Mouse (Mus musculus): ENCODE data around the gene Serinc3. TPM values are rescaled to one million over a fixed set of nuclear protein-coding genes. Genes with fewer than 3 reads are reported as not detected.
A peak's percentile ranks its signal among the peaks of the same experiment; 100 is the strongest.

Gene Serinc3
- polyA plus RNA-seq, 1 experiment from 2014 or later, result 37.9 TPM

- Histone ChIP-seq H3K4me3 (ENCODE audit: low read depth, low read length) (no peak overlapping the region), H3K9ac (ENCODE audit: low read length) (no peak overlapping the region), H3K27ac (ENCODE audit: low read depth, low read length) (no peak overlapping the region), H3K27me3 (replicated peaks; ENCODE audit: control insufficient read depth, insufficient read depth, low read length) (no peaks in the 10 kb centered on the region), H3K9me3 (replicated peaks; ENCODE audit: control insufficient read depth, low read length) (no peaks in the 10 kb centered on the region), H3K4me1 (ENCODE audit: control insufficient read depth, insufficient read depth, low read length) (no peaks in the 10 kb centered on the region), H3K36me3 (ENCODE audit: control insufficient read depth, insufficient read depth, low read length) (no peaks in the 10 kb centered on the region), H3K4me2 (ENCODE audit: low read length) (no peak overlapping the region)
- WGBS, result 75% methylated on average over 5 of the region's 5 CpGs
- ATAC-seq (no peak), DNase-seq (ENCODE audit: low spot score) (no peak)
Measured at GRCm38 (mm10) chr2:163674397-163674796, 29.5 kb upstream of the Serinc3 start.

GRCm38 (mm10) chr2:163670872-163671594, 26.1 kb upstream of the Serinc3 start:
- no peak overlapping the region for H3K9ac ChIP-seq (ENCODE audit: low read length)
- ATAC-seq (no peak), DNase-seq (ENCODE audit: low spot score) (no peak)
- no peaks in the 10 kb centered on the region for H3K4me1 ChIP-seq (ENCODE audit: control insufficient read depth, insufficient read depth, low read length)
- H3K27me3 ChIP-seq (replicated peaks; ENCODE audit: control insufficient read depth, insufficient read depth, low read length), result no peaks in the 10 kb centered on the region
- no peak overlapping the region for H3K4me2 ChIP-seq (ENCODE audit: low read length)
- H3K4me3 ChIP-seq (ENCODE audit: low read depth, low read length), result no peak overlapping the region
- H3K27ac ChIP-seq (ENCODE audit: low read depth, low read length), result no peak overlapping the region
- H3K36me3 ChIP-seq (ENCODE audit: control insufficient read depth, insufficient read depth, low read length), result no peaks in the 10 kb centered on the region
- WGBS, result 94% methylated on average over 11 of the region's 11 CpGs
- H3K9me3 ChIP-seq (replicated peaks; ENCODE audit: control insufficient read depth, low read length), result no peaks in the 10 kb centered on the region

- H3K4me1 ChIP-seq (ENCODE audit: control insufficient read depth, insufficient read depth, low read length), result no peaks in the 10 kb centered on the region
- WGBS, result 89% methylated on average over 1 of the region's 1 CpGs
- H3K27ac ChIP-seq (ENCODE audit: low read depth, low read length), result no peak overlapping the region
- H3K9ac ChIP-seq (ENCODE audit: low read length), result no peak overlapping the region
- no peaks in the 10 kb centered on the region for H3K9me3 ChIP-seq (replicated peaks; ENCODE audit: control insufficient read depth, low read length)
- H3K4me3 ChIP-seq (ENCODE audit: low read depth, low read length), result no peak overlapping the region
- no peak overlapping the region for H3K4me2 ChIP-seq (ENCODE audit: low read length)
- ATAC-seq, result no peak
- H3K27me3 ChIP-seq (replicated peaks; ENCODE audit: control insufficient read depth, insufficient read depth, low read length), result no peaks in the 10 kb centered on the region
- no peak for DNase-seq (ENCODE audit: low spot score)
- no peaks in the 10 kb centered on the region for H3K36me3 ChIP-seq (ENCODE audit: control insufficient read depth, insufficient read depth, low read length)
Measured at GRCm38 (mm10) chr2:163667045-163667444, 22.1 kb upstream of the Serinc3 start.

GRCm38 (mm10) chr2:163663930-163664329, 19.0 kb upstream of the Serinc3 start:
- no peak overlapping the region for H3K27ac ChIP-seq (ENCODE audit: low read depth, low read length)
- no peak overlapping the region for H3K4me2 ChIP-seq (ENCODE audit: low read length)
- ATAC-seq, result no peak
- no peaks in the 10 kb centered on the region for H3K9me3 ChIP-seq (replicated peaks; ENCODE audit: control insufficient read depth, low read length)
- no peak for DNase-seq (ENCODE audit: low spot score)
- H3K9ac ChIP-seq (ENCODE audit: low read length), result no peak overlapping the region
- WGBS, result 70% methylated on average over 3 of the region's 3 CpGs
- no peaks in the 10 kb centered on the region for H3K27me3 ChIP-seq (replicated peaks; ENCODE audit: control insufficient read depth, insufficient read depth, low read length)
- no peaks in the 10 kb centered on the region for H3K36me3 ChIP-seq (ENCODE audit: control insufficient read depth, insufficient read depth, low read length)
- H3K4me3 ChIP-seq (ENCODE audit: low read depth, low read length), result no peak overlapping the region
- H3K4me1 ChIP-seq (ENCODE audit: control insufficient read depth, insufficient read depth, low read length), result 0 out of 2 replicates have a peak, but pooled peaks cover 3% of the 10 kb centered on the region

GRCm38 (mm10) chr2:163662698-163663221, 17.8 kb upstream of the Serinc3 start:
- Histone ChIP-seq H3K4me2 (ENCODE audit: low read length) (no peak overlapping the region), H3K27me3 (replicated peaks; ENCODE audit: control insufficient read depth, insufficient read depth, low read length) (no peaks in the 10 kb centered on the region), H3K27ac (ENCODE audit: low read depth, low read length) (no peak overlapping the region), H3K4me3 (ENCODE audit: low read depth, low read length) (no peak overlapping the region), H3K4me1 (ENCODE audit: control insufficient read depth, insufficient read depth, low read length) (0 out of 2 replicates have a peak, but pooled peaks cover 3% of the 10 kb centered on the region), H3K36me3 (ENCODE audit: control insufficient read depth, insufficient read depth, low read length) (no peaks in the 10 kb centered on the region), H3K9me3 (replicated peaks; ENCODE audit: control insufficient read depth, low read length) (no peaks in the 10 kb centered on the region), H3K9ac (ENCODE audit: low read length) (no peak overlapping the region)
- ATAC-seq (no peak), DNase-seq (ENCODE audit: low spot score) (no peak)
- WGBS, result 76% methylated on average over 2 of the region's 2 CpGs

- H3K4me2 ChIP-seq (ENCODE audit: low read length), result no peak overlapping the region
- H3K4me3 ChIP-seq (ENCODE audit: low read depth, low read length), result no peak overlapping the region
- no peaks in the 10 kb centered on the region for H3K27me3 ChIP-seq (replicated peaks; ENCODE audit: control insufficient read depth, insufficient read depth, low read length)
- no peaks in the 10 kb centered on the region for H3K9me3 ChIP-seq (replicated peaks; ENCODE audit: control insufficient read depth, low read length)
- ATAC-seq (no peak), DNase-seq (ENCODE audit: low spot score) (no peak)
- no peak overlapping the region for H3K27ac ChIP-seq (ENCODE audit: low read depth, low read length)
- no peaks in the 10 kb centered on the region for H3K36me3 ChIP-seq (ENCODE audit: control insufficient read depth, insufficient read depth, low read length)
- WGBS, result 97% methylated on average over 5 of the region's 5 CpGs
- H3K4me1 ChIP-seq (ENCODE audit: control insufficient read depth, insufficient read depth, low read length), result 0 out of 2 replicates have a peak, but pooled peaks cover 3% of the 10 kb centered on the region
- H3K9ac ChIP-seq (ENCODE audit: low read length), result no peak overlapping the region
Measured at GRCm38 (mm10) chr2:163662076-163662475, 17.1 kb upstream of the Serinc3 start.

GRCm38 (mm10) chr2:163661371-163661850, 16.5 kb upstream of the Serinc3 start:
- DNase-seq (ENCODE audit: low spot score) (no peak), ATAC-seq (no peak)
- H3K36me3 ChIP-seq (ENCODE audit: control insufficient read depth, insufficient read depth, low read length), result no peaks in the 10 kb centered on the region
- no peaks in the 10 kb centered on the region for H3K27me3 ChIP-seq (replicated peaks; ENCODE audit: control insufficient read depth, insufficient read depth, low read length)
- H3K4me1 ChIP-seq (ENCODE audit: control insufficient read depth, insufficient read depth, low read length), result 0 out of 2 replicates have a peak, but pooled peaks cover 3% of the 10 kb centered on the region
- H3K9ac ChIP-seq (ENCODE audit: low read length), result no peak overlapping the region
- H3K27ac ChIP-seq (ENCODE audit: low read depth, low read length), result no peak overlapping the region
- H3K4me2 ChIP-seq (ENCODE audit: low read length), result no peak overlapping the region
- no peaks in the 10 kb centered on the region for H3K9me3 ChIP-seq (replicated peaks; ENCODE audit: control insufficient read depth, low read length)
- WGBS, result 63% methylated on average over 6 of the region's 6 CpGs
- no peak overlapping the region for H3K4me3 ChIP-seq (ENCODE audit: low read depth, low read length)

GRCm38 (mm10) chr2:163660103-163660701, 15.3 kb upstream of the Serinc3 start:
- DNase-seq (ENCODE audit: low spot score) (no peak), ATAC-seq (no peak)
- 87% methylated on average over 5 of the region's 5 CpGs for WGBS
- Histone ChIP-seq H3K36me3 (ENCODE audit: control insufficient read depth, insufficient read depth, low read length) (no peaks in the 10 kb centered on the region), H3K4me2 (ENCODE audit: low read length) (no peak overlapping the region), H3K27me3 (replicated peaks; ENCODE audit: control insufficient read depth, insufficient read depth, low read length) (no peaks in the 10 kb centered on the region), H3K9ac (ENCODE audit: low read length) (no peak overlapping the region), H3K9me3 (replicated peaks; ENCODE audit: control insufficient read depth, low read length) (no peaks in the 10 kb centered on the region), H3K4me1 (ENCODE audit: control insufficient read depth, insufficient read depth, low read length) (0 out of 2 replicates have a peak, but pooled peaks cover 3% of the 10 kb centered on the region), H3K27ac (ENCODE audit: low read depth, low read length) (no peak overlapping the region), H3K4me3 (ENCODE audit: low read depth, low read length) (no peak overlapping the region)

- H3K9ac ChIP-seq (ENCODE audit: low read length), result peak overlapping the region; percentile 76
- DNase-seq (ENCODE audit: low spot score) (no peak), ATAC-seq (no peak)
- H3K36me3 ChIP-seq (ENCODE audit: control insufficient read depth, insufficient read depth, low read length), result no peaks in the 10 kb centered on the region
- no peaks in the 10 kb centered on the region for H3K9me3 ChIP-seq (replicated peaks; ENCODE audit: control insufficient read depth, low read length)
- H3K4me1 ChIP-seq (ENCODE audit: control insufficient read depth, insufficient read depth, low read length), result 0 out of 2 replicates have a peak, but pooled peaks cover 3% of the 10 kb centered on the region
- H3K27ac ChIP-seq (ENCODE audit: low read depth, low read length), result no peak overlapping the region
- 82% methylated on average over 12 of the region's 12 CpGs for WGBS
- no peaks in the 10 kb centered on the region for H3K27me3 ChIP-seq (replicated peaks; ENCODE audit: control insufficient read depth, insufficient read depth, low read length)
- peak overlapping the region; percentile 71; the same call in 1 of the 2 replicates for H3K4me3 ChIP-seq (ENCODE audit: low read depth, low read length)
- H3K4me2 ChIP-seq (ENCODE audit: low read length), result peak overlapping the region; percentile 58
Measured at GRCm38 (mm10) chr2:163659431-163659830, 14.5 kb upstream of the Serinc3 start.

Data from forebrain, embryonic 14.5 days (tissue).